Mouse (Mus musculus): ENCODE data around the gene Alcam.

Gene Alcam

DNA sequence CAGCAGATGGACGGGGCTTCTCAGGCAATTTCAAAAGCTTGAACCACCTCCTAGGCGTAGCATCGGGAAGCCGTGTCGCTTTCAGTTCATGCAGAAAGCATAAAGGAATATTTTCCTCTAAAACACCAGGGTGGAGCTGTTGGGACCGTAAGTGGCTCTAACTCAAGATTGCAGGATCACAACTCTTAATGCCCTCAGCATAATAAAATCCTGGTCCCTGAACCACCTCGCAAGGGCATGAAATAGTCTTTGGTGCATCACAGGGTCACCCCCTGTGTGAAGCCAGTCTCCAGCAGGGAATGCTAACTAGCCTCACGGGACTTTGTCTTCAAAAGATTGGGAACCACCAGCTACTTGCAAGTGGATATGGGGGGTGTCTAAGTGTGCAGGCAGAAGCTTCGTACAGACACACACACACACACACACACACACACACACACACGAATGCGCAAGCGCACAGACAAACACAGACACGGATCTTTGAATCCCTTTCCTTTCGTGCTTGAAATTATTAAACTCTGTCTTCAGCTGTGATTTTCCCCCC is at the start of gene Alcam:
Gene Alcam, minus strand, starts transcription at position 104 of the 544 bp plus-strand sequence.
- peak in 1 of 2 experiments; percentile 14 for DNase-seq (ENCODE audit: low spot score in 2 of 2)

DNA sequence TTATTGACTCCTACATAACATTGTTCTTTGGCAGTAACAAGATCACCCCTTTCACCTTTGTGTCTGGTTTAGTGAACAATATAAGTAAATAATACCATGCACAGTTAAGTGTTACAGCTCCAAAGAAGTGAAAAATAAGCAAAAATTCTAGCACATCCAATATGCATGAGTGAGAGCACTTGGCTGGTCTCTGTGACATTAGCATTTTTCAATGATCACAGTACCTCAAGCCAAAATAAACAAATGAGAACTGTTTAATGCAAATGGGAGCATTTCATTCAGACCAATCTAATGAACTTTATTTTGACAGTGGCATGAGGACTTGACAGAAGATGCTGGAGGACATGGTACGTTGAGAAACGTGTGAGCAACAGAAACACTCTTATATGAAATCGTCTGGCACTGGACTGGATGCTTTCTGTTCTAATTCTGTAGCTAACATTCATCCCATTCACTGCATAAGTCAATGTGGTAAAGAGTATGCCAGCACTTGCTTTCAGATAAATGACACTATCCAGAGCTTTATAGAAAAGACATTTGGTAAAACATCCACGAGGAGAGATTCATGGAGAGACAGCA is 45.0 kb upstream of the Alcam start:
- no peak for DNase-seq (ENCODE audit: low spot score in 2 of 2)

DNA sequence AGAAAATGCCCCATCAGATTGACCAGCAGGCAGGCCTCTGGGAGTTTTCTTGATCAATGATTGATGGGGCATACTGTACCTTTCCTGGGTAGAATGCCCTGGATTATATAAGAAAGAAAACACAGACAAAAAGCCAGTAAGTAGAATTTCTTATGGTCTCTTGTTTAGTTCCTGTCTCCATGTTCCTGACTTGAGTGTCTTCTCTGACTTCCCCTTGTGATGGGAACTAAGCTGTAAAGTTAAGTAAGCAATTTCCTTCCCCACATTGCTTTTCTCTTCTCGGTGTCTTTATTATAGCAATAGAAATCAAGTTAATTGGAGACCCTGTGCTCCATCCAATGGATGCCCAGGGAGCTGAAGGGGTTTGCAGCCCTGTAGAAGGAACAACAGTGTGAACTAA is 36.7 kb upstream of the Alcam start:
- DNase-seq (ENCODE audit: low spot score in 2 of 2) = no peak

DNA sequence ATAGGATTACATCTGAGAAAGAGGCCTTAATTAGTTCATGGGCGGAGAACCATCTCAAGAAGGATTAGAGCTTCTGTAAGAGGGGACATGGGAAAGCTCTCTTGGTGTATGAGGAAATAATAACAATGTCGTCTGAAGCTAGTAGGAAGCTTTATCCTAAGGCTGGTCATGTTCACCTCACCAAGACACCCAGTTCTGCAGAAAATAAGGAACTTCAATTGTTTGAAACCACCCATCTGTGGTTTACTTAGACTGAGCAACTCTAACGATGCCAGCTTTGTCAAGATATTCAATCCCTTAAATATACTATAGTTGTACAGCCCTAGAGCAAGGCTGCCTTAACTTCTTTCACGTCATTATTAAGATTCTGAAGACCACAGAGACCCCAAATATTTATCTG is 20.4 kb upstream of the Alcam start:
- DNase-seq (ENCODE audit: low spot score in 2 of 2) = no peak

DNA sequence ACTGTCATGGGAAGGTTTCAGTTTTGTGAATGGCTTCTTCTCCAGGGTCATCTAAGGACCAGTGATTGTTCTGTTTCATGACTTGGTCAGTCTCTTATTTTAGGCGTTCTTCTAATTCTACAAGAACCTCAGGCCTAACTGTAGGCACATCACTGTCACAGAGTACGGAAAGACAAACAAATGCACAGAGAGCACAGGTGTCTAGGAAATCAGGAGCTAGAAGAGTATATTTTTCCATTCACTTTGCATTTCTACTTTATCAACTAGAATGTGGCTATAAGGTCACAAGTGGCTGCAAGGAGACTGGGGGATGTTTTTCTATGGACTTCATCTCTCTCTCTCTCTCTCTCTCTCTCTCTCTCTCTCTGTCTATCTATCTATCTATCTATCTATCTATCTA is 19.2 kb upstream of the Alcam start:
- no peak for DNase-seq (ENCODE audit: low spot score in 2 of 2)

DNA sequence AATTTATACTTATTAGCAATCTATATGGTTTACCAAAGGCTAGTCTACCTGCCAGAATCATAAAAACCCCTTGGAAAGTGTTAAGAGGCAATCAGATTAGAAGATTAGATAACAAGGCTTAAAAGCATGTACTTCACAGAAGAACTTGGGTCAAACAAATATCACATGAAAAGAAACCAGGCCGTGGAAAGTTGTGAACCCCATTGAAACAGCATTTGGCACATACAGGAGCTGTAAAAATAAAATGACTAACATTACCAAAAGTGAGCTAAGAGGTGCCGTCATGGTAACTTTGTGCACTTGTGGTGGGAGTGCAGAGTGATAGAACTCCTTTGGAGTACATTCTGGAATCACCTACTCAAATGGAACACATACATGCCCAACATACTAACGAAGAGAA is 18.8 kb upstream of the Alcam start:
- DNase-seq (ENCODE audit: low spot score in 2 of 2) = no peak

DNA sequence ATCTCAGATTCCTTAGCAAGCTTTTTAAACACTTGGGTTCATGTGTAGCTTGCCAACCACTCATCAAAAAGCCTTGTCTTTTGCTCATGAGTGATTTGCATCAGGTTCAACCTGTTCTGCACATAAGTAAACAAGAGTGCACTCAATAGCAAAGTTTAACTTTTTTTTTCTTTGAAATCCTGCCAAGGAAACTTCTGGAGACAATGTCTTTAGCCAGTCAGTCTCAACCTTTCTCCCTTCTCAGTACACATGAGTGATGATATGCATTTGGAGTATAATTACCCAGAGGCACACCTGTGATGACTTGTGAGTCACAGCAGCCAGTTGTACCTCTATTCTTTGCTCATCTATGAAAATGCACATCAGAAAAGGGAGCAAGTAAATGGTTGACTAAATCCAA is 18.2 kb upstream of the Alcam start:
- DNase-seq (ENCODE audit: low spot score in 2 of 2) = no peak

DNA sequence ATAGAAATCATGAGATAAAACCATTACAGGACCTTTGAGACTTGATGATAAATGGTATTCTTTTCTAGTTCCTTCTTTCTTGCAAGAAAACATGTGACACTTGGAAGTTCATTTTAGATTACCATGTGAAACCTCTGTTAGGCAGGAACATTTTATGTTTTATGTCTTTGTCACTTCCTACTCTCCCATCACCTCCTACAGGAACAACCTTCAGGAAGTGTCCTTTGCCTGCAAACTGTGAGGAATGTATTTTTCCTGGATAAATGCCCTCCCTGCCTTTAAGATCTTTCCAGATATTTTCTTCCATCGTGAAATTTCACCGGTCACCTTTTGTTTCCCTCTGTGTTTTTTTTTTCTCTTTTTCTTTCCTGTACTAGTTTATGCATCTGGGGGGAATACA is 17.0 kb upstream of the Alcam start:
- no peak for DNase-seq (ENCODE audit: low spot score in 2 of 2)

DNA sequence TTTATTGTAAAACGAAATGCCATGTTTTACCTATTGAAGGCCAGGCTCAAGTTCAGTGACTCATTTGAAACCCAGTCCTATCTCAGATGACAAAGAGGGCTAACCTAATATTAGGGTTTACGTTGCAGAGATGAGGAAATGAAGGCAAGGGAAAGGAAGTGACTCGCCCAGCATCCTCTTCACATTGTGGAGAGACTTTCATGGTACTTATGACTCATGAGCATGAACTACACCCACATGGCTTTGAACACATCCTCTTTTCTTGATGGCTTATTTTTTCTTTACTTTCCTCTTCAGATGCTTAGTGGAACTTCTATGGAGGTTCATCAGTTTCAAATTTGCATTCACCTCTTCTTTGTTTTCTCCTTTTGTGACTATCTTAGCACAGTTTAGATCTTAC is 16.4 kb upstream of the Alcam start:
- DNase-seq (ENCODE audit: low spot score in 2 of 2) = no peak

DNA sequence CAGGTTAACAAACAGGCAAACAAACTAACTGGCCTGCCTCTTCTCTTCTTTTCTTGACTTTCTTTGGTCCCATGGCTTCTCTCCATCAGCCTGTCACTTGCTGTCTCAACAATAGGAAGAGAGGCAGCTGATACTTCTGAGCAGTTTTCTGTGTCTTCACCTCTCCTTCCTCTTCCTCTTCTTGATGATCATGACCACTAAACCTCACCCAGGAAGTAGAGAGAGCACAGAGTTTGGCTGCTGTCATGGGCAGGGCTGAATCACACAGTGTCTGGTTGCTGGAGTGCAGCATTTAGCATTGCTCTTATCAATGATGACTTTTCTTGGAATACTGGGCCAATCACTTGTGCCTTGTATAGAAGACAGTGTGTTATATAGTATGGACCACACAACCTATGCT is 14.6 kb upstream of the Alcam start:
- DNase-seq (ENCODE audit: low spot score in 2 of 2) = no peak

DNA sequence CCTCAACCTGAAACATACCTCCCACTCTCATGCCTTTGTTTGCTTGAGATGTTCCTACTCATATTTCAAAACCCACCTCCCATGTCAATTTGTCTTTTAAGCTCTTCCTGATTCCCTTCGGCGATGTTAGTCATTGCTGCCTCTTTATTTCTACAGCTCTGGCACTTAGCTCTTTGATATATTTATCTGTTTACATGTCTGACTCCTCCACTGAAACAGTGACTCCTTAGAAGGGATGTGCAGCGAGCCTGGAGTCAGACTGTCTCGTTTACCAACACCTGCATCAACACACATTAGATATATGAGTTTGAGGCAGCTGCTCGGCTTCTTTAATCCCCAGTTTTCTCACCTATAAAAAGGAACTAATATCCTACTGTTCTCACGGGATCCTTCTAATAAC is 12.9 kb upstream of the Alcam start:
- DNase-seq (ENCODE audit: low spot score in 2 of 2) = no peak

DNA sequence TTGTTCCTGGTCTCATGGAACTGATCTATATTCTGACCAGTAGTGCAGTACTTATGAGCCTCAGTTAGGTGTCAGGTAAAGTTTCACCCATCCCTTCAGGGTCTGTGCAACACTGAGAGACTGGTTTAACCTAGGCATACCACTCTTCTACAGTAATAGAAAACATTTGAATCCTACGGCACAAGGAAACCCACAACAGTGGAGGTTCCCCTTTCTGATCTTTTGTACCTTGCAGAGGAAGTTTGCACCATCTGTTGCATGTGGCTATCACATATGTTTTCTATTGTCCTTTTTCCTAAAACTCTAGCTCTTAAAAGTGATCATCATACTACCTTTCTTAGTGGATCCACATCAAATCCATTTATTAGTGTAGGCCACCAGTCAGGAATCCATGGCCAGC is 10.7 kb upstream of the Alcam start:
- no peak for DNase-seq (ENCODE audit: low spot score in 2 of 2)

DNA sequence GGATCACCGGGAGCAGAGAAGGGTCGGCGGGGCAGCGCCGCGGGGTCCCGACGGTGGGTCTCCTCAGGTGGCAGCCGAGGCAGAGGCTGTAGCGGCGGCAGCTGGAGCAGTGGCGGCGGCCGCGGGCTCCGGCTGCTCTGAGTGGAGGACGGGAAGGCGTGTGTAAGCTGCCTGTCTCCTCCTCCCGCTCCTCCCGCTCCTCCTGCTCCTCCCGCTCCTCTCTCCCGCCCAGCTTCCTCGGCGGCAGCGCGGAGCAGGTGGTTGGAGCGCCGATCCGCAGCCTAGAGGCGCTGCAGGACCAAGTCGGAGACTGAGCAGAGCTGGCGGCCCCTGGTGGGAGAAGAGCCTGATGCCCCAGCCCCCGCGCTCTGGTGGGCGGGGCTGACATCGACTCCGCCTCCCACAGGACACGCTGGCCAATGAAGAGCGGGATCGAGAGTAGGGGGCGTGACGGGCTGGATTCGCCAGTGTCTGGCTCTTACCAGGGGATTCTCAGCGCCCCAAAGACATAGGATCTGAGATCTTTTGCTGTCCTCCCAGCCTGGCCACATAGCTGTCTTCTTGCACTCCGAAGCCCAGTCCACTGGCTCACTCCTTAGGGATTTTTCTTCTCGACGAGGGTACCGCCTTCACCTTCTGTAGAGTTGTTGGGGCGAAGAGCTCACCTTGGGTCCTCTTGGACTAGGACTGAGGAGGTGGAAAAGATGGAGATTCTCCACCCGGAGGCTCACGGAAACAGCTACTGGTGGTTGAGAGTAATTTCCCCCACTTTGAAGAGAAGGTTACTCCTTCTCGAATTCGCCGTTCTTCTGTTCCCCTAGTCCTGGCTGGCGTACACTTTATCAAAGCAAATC is 785 bp downstream of the Alcam start:
- peak; percentile 84 to 90 for DNase-seq (ENCODE audit: low spot score in 2 of 2)

DNA sequence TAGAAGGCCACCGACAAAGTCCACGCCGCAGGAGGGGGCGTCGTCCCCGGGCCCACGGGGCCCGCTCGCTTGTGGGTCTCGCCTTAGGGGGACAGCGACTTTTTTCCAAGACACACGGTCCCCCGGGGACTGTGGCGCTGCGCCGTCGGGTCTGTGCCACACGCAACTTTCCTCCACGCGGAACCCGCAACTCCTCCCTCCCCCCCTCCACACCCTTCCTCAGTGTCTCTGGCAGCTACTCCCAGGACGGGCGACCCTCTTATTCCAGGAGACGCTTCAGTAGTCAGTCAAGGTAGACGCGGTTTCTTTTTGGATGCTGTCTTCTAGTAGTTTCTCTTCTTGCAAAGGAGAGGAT is 1.4 kb downstream of the Alcam start:
- no peak for DNase-seq (ENCODE audit: low spot score in 2 of 2)

DNA sequence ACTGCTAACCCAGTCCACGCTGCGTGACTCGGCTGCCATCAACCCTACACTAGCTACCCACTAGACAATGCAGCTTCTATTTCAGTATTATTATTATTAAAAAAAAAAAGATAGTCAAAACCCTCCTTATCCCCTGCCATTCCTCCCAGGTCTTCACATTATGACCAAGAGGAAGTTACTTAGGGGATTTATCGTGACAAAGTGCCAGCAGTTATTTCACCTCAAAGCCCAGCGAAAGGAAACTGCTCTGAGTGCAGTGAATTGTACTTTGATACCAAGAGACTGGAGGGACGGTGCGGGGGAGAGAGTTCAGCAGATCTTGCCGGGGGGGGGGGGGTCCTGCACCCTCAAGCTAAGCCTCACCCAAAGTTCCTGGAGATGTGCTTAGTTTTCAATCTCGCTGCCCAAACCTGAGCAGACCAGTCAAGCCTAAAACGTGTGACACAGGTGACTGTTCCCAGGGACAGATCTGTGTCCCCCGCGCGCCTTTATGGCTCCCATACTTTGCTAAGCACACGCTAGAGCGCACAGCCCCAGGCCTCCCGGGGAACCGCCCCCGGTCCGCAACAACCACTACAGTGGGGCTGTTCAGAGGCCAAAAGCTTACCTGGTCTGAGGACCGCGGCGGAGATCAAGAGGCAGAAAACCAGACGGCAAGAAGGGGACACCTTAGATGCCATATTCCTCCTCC is 1.9 kb downstream of the Alcam start:
- DNase-seq (ENCODE audit: low spot score in 2 of 2) = peak; percentile 13 to 64

DNA sequence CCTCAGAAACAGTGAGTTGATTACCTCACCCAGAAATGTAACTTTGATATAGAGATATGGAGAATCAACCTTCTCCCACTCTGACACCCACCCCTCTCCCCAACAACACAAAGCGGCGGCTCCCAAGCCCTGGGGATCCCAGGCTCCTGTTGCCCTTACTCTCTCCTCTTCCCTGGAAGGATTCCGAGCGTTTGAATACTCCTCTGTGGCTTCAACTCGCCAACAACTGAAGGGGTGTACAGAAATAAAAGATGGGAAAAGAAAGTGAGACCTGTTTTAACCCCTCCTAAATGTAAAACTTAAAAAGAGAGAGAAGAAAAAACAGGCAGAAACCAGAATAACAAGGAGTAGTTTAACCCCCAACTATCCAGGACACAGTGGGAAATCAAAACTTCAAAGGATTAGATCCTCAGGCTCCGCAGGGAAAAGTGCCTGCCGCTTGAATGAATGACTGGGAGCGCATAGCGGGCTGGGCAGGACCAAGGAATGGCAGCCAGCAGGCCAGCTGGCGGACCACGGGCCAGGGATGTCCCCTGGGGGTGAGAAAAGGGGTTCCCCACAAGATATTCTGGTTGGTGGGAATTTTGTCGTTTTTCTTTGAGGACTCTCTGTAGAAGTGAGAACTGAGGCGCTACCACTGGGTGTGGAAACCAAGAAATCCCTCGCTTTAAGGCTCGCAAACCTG is 2.6 kb downstream of the Alcam start:
- no peak for DNase-seq (ENCODE audit: low spot score in 2 of 2)

DNA sequence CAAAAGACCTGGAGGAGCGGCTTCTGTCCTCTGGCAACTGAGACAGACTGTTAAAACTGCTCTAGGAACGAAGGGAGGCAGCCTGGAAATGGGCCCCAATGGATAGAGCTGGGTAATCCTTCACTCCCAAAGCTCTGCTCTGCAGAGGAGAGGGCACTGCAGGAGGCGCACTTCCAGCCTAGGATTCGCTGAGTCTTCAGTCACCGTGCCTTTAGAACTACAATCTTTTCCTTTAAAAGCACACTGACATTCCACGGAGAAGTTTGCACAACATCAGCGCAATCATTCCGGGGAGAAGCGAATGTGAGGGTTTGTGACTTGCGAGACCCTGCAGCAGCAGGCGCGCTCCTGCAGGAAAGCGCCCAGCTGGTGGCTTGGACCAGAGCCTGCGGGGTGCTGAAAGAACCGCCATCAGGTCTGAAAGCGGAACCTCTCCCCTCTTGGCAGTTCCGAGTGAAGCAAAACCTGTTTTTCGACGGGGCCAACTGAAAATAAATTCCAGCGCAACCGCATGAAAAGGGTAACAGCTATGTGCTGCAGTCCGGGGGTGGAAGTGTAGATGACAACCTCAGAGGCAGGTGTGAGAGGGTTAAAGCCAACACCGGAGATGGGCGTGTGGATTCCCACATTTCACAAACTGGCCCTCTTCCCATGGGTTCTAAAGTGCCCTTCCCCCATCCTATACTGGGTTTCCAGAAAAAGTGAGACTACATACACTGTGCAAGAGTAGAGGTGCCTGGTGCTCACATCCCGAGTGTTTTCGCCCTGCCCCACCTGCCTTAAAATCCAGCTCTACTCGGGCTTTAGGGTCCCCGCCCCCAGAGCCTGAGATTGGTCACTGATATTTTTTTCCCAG is 3.4 kb downstream of the Alcam start:
- peak; percentile 25 to 64 for DNase-seq (ENCODE audit: low spot score in 2 of 2)

DNA sequence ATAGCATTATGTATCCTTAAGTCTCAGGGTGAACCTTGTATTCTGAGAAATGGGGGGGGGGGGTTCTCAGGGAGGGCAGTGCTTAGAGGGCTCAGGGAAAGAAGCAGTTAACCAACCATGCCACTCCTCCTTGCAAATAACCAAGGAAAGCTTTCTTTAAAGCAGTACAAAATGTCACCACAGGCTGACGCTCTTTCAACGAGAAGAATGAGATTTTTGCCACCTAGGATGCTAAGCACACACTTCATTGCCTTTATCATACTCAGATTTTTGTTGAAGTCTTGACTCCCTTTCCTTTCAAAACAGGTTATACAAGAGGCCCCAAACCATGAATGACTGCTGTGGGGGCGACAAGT is 4.0 kb downstream of the Alcam start:
- no peak for DNase-seq (ENCODE audit: low spot score in 2 of 2)

DNA sequence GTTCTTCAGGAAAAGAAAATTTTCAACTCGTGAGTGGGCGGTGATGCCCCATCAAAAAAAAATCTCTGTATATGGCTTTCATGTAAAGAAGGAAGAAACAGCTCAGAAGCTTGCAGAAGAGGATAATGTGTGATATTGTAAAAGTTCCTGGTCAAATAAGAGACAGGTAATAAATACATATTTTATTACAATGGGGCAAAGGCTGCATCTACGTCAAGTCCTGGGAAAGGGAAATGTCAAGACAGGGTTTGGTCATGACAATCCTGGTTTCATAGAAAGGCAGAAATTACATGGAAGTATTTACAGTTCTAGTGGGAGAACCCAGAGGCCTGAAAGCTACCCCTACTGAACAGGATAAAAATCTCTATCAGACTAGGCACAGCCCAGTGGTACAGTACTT is 7.9 kb downstream of the Alcam start:
- DNase-seq (ENCODE audit: low spot score in 2 of 2) = no peak

DNA sequence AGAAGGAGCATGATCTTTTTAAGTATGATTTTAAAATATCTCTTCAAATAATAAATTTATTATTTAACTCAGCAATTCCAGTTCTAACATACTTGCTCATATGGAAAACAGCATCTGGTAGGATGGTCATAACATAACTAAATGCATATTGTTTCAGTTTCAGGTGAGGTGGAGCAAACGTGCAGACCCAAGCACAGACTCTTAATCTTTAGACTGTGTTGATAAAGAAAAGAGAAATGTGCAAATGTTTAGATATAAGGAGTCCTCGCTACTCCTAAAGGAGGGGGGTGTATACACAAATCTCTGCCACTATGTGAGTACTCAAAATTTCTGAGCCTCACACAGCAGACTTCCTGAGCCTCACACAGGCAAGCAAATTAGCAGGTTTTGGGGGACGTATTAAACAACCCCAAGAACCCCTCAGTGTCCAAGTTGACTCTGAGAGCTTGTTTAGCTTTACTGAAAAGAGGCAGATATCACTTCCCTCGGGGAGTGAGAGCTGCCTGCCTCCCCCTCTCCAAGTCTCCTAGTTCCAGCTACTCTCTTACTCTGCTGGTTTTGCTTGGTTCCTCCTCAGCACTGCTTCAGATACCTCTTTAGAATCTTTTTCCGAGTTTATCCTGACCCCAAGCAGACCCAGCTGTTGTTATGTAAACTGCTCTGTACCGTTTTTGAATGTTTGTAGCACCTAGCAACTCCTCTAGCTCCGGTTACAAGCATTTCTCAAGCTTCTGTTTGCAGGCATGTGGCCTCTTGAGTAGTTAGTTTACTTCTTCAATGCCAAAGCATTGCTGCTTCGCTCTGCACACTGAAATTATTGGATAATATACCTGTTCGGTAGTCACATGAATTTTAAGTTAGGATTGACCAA is 10.0 kb downstream of the Alcam start:
- DNase-seq (ENCODE audit: low spot score in 2 of 2) = no peak
